Mouse (Mus musculus) neural tube, embryonic 12.5 days (tissue): ENCODE data around the gene Grin2d. TPM values are rescaled to one million over a fixed set of nuclear protein-coding genes. Genes with fewer than 3 reads are reported as not detected.

Source experiments
- ATAC-seq: fragments of 200-750 bp; cut with Nextera tagmentation; 2 replicates; pipeline ENCODE4 v1.8.0; 2017; ENCODE audit warnings: low read depth, mild to moderate bottlenecking, moderate TSS enrichment, moderate library complexity; ENCODE audit not compliant: low FRiP score
- H3K27ac ChIP-seq: fragments of 300-500 bp; sonication (generic); 2 replicates; pipeline ENCODE4 v1.5.1; 2016
- H3K27me3 ChIP-seq: fragments of 300-500 bp; sonication (generic); replicated peaks from 2 replicates; pipeline ENCODE4 v1.6.1; 2016; ENCODE audit warnings: mild to moderate bottlenecking
- H3K36me3 ChIP-seq: fragments of 300-500 bp; sonication (generic); 2 replicates; pipeline ENCODE4 v1.6.1; 2016; ENCODE audit warnings: mild to moderate bottlenecking
- H3K4me1 ChIP-seq: fragments of 300-500 bp; sonication (generic); 2 replicates; pipeline ENCODE4 v1.6.1; 2016
- H3K4me2 ChIP-seq: fragments of 300-500 bp; sonication (generic); replicated peaks from 2 replicates; pipeline ENCODE4 v1.6.1; 2016; ENCODE audit warnings: mild to moderate bottlenecking
- H3K4me3 ChIP-seq: fragments of 300-500 bp; sonication (generic); 2 replicates; pipeline ENCODE4 v1.5.1; 2016
- H3K9ac ChIP-seq: fragments of 300-500 bp; sonication (generic); 2 replicates; pipeline ENCODE4 v1.6.1; 2016; ENCODE audit warnings: mild to moderate bottlenecking
- H3K9me3 ChIP-seq: fragments of 300-500 bp; sonication (generic); 2 replicates; pipeline ENCODE4 v1.6.1; 2016; ENCODE audit warnings: mild to moderate bottlenecking
- WGBS: fragments of 180-500 bp; shearing (Covaris S2); methylation state at CpG from one replicate; pipeline ENCODE4 v1.1.7; 2016; 5-methylcytosine and 5-hydroxymethylcytosine counted together
- polyA plus RNA-seq: library from polyadenylated mRNA; unstranded; fragments of >200 nt; fragmentation: Nextera tagmentation; extraction: Ambion mirVana; gene quantifications from 2 replicates; pipeline ENCODE4 v1.2.1, GENCODE M21; 2016

Grin2d gene
- polyA plus RNA-seq, 1 experiment from 2014 or later, result 1.5 TPM

DNA sequence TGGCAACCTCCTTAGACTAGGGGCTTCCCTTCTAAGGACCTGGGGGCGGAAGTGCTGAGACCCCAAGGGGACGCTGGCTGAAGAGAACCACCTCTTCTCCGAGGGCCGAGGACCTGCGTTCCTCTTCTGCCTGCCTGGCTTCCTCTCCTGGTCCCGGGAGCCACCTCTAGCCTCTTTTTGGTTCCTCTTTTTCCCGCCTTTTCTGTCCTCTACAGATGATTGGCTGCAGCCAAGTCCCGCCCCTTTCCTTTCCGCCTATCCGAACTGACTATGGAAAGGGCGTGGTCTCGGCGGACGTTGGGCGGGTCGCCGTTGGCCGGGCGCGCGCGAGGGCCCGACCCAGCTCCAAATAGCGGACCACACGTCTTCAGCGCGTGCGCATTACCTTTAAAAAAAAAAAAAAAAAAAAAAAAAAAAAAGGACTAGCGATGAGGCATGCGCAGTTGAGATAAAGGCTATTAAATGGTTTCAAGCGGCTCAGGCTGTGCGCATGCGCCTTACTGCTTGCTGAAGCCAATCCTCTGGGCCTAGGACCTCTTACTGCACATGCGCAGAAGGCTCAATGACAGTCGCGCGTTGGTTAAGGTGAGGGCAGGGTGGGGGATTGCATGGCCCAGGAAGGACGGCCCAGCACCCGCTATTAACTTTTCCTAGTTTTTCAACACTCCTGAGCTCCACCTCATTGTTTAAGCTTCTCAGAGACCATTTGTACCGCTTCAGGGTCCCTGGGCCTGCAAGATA is 18.5 kb upstream of the Grin2d start, which contains the start of the genes Syngr4 and Tmem143:
Gene Syngr4 (minus strand): TSS at position 198 of the 741 bp plus-strand sequence.
Gene Tmem143 (plus strand): TSS at position 425 of the 741 bp plus-strand sequence.
- peak; percentile 87 for ATAC-seq
- Histone ChIP-seq H3K27me3 (0 out of 2 replicates have a peak, but pooled peaks cover 6% of the 10 kb centered on the region), H3K36me3 (no peaks in the 10 kb centered on the region), H3K4me1 (peaks cover 10% of the 10 kb centered on the region), H3K4me2 (peak within 1 kb of the TSS; percentile 89), H3K9ac (peak within 1 kb of the TSS; percentile 67), H3K4me3 (peak within 1 kb of the TSS; percentile 46), H3K9me3 (no peaks in the 10 kb centered on the region), H3K27ac (0 out of 2 replicates have a peak within 1 kb of the TSS, but pooled peaks have one; percentile 20)
- 1% methylated on average over 40 of the region's 40 CpGs for WGBS

DNA sequence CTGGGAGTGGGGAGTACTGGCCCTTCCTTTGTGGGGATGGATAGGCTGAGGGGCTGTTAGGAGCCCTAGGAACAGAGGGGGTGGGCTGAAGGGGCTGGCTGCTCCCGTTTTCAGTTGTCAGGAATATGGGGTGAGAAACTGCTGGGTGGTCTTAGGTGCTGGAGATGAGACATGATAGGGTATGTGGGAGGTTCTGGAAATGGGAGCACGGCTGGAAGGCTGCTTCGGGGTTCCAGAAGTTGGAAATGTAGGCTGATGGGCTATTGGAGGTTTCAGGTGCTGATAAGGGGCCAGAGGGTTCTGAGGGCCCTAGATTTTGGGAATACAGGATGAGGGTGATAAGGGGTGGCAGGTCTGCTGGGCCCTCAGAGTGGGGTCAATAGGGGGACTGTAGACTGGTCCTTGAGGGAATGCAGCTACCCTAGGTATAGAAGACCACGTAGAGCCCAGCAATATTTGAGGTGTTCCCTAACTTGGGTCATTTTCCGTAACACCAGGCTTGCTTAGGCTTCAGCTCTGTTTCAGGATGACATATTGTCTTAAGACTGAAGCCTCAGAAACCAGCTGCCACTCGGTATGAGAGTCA is 17.8 kb upstream of the Grin2d start:
- Histone ChIP-seq H3K4me1 (peaks cover 10% of the 10 kb centered on the region), H3K4me2 (peak overlapping the region; percentile 45), H3K4me3 (no peak overlapping the region), H3K9me3 (no peaks in the 10 kb centered on the region), H3K36me3 (no peaks in the 10 kb centered on the region), H3K27ac (no peak overlapping the region), H3K27me3 (0 out of 2 replicates have a peak, but pooled peaks cover 6% of the 10 kb centered on the region), H3K9ac (no peak overlapping the region)
- WGBS, result 81% methylated on average over 6 of the region's 6 CpGs
- peak; percentile 29 for ATAC-seq

DNA sequence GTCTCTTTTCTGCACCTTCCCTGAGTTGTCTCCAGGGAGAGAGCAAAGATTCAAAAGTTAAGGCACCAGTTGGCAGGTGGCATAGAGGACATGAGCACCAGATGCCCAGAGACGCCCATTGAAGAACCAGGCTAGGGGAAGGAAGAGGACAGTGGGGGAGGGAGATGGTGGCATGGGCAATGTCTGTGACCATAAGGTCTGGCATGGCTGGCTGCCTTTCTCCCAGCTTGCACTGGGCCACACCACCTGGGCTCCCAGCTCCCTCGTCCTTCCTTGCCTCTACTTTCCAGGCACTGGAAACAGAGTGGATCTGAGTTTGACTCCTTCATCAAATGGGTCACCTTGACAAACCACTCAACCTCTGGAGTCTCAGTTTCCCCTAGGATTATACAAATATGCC is 14.5 kb upstream of the Grin2d start:
- Histone ChIP-seq H3K4me2 (no peak overlapping the region), H3K9ac (no peak overlapping the region), H3K4me1 (peaks cover 6% of the 10 kb centered on the region), H3K27ac (no peak overlapping the region), H3K9me3 (no peaks in the 10 kb centered on the region), H3K27me3 (0 out of 2 replicates have a peak, but pooled peaks cover 6% of the 10 kb centered on the region), H3K36me3 (no peaks in the 10 kb centered on the region), H3K4me3 (no peak overlapping the region)
- no peak for ATAC-seq
- 89% methylated on average over 2 of the region's 2 CpGs for WGBS

DNA sequence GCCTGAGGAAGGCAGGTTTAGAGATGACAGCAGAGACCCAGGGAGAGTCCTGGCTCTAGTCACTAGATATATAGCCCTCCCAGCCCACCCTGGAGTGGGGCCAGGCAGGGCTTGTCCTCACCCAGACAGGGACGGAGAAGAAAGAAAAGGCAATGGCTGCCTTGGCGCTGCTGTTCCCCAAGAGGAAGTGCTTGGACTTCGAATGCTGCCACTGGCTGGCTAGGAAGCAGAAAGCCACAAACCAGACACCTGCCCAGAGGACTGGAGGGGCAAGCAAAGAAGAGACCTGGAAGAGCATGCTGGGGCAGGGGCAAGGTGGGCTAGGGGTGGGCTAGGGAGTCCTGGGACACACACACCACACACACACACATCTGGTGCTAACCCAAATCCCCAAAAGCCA is 9.1 kb upstream of the Grin2d start:
- Histone ChIP-seq H3K27ac (no peak overlapping the region), H3K27me3 (no peaks in the 10 kb centered on the region), H3K4me1 (no peaks in the 10 kb centered on the region), H3K4me3 (no peak overlapping the region), H3K9ac (peak overlapping the region; percentile 21; the same call in 1 of the 2 replicates), H3K9me3 (no peaks in the 10 kb centered on the region), H3K36me3 (peaks cover 31% of the 10 kb centered on the region), H3K4me2 (no peak overlapping the region)
- no peak for ATAC-seq
- WGBS, result 57% methylated on average over 3 of the region's 3 CpGs

DNA sequence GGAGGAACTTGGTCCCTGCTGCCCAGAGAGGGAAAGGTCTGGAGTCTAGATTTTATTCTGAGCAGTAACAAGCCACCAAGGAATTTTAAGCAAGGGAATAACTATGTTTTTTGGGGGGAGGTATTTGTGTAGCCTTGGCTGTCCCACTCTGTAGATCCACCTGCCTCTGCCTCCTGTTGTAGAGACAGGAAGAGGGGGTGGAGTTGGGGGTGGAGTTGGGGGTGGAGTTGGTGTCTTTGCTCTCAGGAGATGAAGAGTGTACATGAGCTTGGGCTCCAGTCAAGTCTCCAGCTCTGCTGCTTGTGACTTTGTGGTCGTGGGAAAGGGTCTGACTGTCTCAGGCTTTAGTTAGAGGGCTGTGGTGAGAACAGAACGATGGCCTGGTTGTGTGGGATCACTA is 2.8 kb upstream of the Grin2d start:
- H3K9me3 ChIP-seq, result no peaks in the 10 kb centered on the region
- H3K4me2 ChIP-seq, result no peak overlapping the region
- no peak for ATAC-seq
- H3K4me1 ChIP-seq, result no peaks in the 10 kb centered on the region
- no peak overlapping the region for H3K9ac ChIP-seq
- H3K27me3 ChIP-seq, result no peaks in the 10 kb centered on the region
- no peak overlapping the region for H3K4me3 ChIP-seq
- peaks cover 88% of the 10 kb centered on the region for H3K36me3 ChIP-seq
- WGBS, result 88% methylated on average over 2 of the region's 2 CpGs
- no peak overlapping the region for H3K27ac ChIP-seq

DNA sequence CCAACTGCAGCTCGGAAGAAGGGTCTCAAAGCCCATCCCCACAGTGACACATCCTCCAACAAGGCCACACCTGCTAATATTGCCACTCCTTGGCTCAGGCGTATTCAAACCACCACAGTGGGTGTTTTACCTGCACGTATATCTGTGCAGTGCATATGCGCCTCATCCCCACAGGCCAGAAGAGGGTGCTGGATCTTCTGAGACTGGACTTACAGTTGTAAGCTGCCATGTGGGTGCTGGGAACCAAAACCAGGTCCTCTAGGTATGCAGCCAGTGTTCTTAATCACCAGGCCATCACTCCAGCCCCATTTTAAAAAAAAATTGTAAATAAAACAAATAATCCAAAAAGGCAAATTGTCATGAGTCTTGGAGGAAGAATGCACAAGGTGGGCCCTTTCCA is 2.4 kb upstream of the Grin2d start:
- no peaks in the 10 kb centered on the region for H3K4me1 ChIP-seq
- no peak overlapping the region for H3K27ac ChIP-seq
- H3K27me3 ChIP-seq, result no peaks in the 10 kb centered on the region
- H3K36me3 ChIP-seq, result peaks cover 93% of the 10 kb centered on the region
- H3K4me2 ChIP-seq, result no peak overlapping the region
- WGBS, result 97% methylated on average over 4 of the region's 4 CpGs
- no peaks in the 10 kb centered on the region for H3K9me3 ChIP-seq
- no peak overlapping the region for H3K9ac ChIP-seq
- H3K4me3 ChIP-seq, result no peak overlapping the region
- no peak for ATAC-seq

DNA sequence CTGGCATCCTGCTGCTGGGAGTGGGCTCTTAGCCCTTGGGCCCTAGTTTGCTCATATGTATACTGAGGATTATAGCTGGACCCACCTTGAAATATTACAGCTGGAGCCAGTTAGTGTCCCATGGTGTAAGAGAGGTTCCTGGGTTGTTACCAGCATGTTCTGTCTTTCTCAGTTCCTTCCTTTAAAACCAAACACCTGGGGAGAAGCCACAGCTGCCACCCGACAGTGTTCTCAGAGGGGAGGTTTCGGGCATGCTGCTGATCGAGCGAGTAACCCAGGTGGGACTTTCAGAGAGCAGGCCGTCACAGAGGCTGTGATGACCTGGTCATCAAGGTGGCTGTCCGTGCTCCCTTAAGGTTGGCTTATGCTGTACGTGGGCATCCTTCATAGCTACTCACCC is 1.3 kb downstream of the Grin2d start:
- H3K4me1 ChIP-seq, result peaks cover 17% of the 10 kb centered on the region
- H3K4me2 ChIP-seq, result no peak overlapping the region
- no peak overlapping the region for H3K27ac ChIP-seq
- H3K27me3 ChIP-seq, result peaks cover 2% of the 10 kb centered on the region; the same call in 1 of the 2 replicates
- H3K9me3 ChIP-seq, result no peaks in the 10 kb centered on the region
- no peak overlapping the region for H3K4me3 ChIP-seq
- no peak for ATAC-seq
- H3K36me3 ChIP-seq, result peaks cover 65% of the 10 kb centered on the region
- H3K9ac ChIP-seq, result no peak overlapping the region
- WGBS, result 96% methylated on average over 7 of the region's 7 CpGs

DNA sequence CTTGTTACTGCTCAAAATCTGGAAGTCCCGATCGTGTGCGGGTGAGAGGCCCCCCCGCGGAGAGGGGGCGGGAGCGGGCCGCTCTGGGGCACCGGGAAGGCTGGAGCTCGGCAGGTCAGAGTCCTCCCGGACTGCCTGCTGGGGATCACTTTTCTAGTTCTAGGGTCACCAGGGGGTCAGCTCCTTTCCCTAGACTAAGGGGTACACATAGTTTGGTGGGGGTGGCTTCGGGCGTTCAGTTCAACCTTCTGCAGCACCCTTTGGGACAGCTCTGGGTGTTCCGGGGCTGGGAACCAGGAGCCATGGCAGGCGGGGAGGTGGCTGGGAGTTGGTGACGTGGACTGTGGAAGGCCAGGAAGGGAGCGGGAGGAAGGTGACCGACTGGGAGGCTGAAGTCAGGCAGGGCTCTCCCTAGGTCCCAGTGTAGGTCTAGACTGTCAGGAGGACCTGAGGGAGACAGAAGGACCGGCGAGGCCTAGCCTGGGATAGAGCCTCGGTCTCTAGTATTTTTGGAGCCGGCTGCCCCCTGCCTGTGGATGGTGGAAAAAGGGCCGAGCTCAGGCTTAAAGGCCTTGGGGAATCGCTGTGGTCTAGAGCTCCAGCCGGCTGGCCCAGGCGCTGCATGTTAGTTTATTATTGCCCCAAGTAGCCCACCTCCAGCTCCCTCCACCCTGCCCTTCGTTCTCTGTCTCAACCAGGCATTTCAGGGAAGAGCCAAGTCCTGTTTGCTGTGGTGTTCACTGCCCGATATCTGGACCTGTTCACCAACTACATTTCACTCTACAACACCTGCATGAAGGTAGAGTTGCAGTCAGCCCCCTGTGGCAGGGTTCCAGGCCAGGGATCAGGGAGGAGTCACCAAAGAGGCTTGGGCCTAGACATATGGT is 4.9 kb downstream of the Grin2d start:
- Histone ChIP-seq H3K27me3 (peaks cover 38% of the 10 kb centered on the region), H3K4me1 (peaks cover 47% of the 10 kb centered on the region), H3K9me3 (no peaks in the 10 kb centered on the region), H3K4me2 (peak overlapping the region; percentile 88), H3K36me3 (peaks cover 31% of the 10 kb centered on the region), H3K9ac (peak overlapping the region; percentile 89), H3K27ac (peak overlapping the region; percentile 29), H3K4me3 (peak overlapping the region; percentile 65)
- WGBS, result 2% methylated on average over 28 of the region's 28 CpGs
- peak; percentile 27 for ATAC-seq

DNA sequence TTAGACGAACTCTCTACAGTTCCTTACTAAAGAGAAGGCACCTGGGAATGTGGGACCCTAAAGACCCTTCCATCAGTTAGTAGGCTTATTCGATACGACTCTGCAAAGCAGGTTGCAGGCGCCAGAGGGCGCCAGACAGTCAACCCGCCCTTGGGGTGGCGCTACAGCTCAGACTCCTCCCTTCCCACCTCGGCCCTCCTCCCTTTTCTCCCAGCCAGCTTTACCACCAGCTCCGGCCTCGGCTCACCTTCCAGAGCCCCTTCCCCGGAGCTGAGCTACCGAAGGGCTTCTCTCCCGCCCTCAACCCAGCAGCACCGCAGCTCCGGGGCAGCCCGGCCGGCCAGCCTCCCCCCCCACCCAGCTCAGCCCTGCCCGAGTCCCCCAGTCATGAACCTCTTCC is 5.6 kb downstream of the Grin2d start, which contains the start of gene Kdelr1:
Gene Kdelr1 (plus strand): TSS at position 149 of the 400 bp plus-strand sequence.
- Histone ChIP-seq H3K9me3 (no peaks in the 10 kb centered on the region), H3K4me2 (peak within 1 kb of the TSS; percentile 88), H3K27ac (peak within 1 kb of the TSS; percentile 29), H3K9ac (peak within 1 kb of the TSS; percentile 89), H3K27me3 (peaks cover 45% of the 10 kb centered on the region), H3K4me1 (peaks cover 53% of the 10 kb centered on the region), H3K4me3 (peak within 1 kb of the TSS; percentile 65), H3K36me3 (peaks cover 27% of the 10 kb centered on the region)
- WGBS, result under 1% methylated on average over 18 of the region's 18 CpGs
- peak; percentile 53 for ATAC-seq

DNA sequence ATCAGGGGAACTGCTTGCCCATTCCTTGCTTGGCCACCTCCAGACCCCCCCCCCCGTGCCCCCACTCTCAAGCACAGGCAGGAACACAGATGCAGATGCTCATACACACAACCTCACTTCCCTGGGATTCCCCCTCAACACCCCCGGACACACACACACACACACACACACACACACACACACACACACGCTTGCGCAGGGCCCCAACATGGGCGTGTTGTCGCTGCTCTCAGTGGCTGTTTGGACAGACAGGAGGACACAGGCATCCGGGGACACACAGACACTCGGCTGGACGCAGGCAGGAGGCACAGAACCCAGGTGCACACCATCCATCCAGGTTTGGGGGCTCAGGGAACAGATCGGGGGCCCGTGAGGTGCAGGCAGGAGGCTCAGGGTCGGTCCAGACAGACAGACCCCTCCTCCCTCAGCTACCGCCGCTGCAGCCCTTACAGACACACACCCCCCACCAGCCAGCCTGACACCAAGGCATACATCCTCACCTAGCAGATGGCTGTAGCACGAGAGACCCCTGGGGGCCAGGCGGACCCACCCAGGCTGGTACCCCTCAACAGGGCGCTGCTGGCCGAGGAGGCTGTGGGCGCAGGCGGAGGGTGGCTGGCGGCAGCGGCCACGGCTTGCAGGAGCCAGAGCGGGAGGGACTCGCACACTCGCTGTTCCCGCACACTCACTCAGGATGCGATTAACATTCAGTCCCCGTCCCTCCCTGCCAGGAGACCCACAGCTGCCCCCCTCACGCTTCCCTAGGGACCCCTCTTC is 7.7 kb downstream of the Grin2d start:
- WGBS, result 3% methylated on average over 30 of the region's 30 CpGs

DNA sequence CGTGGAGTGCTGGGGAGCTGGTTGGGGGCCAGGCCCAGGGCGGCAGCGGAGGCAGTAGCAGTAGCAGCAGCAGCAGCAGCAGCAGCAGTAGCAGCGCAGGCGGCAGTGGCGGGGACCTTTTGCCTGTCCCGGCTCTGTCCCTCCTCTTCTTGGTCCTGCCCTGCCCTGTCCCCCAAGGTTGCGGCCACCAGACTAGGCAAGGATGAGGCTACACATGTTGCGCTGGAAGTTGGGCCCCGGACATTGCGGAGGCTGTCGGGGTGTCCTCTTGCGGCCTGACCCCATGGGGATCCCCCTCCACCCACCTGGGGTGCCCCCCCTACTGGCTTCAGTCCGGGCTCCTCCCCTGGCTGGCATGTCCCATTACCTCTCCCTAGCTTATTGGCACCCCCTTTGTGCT is 8.4 kb downstream of the Grin2d start:
- Histone ChIP-seq H3K27ac (no peak overlapping the region), H3K4me2 (peak overlapping the region; percentile 85), H3K4me3 (peak overlapping the region; percentile 27), H3K27me3 (peaks cover 64% of the 10 kb centered on the region), H3K36me3 (0 out of 2 replicates have a peak, but pooled peaks cover 4% of the 10 kb centered on the region), H3K9me3 (no peaks in the 10 kb centered on the region), H3K4me1 (peaks cover 66% of the 10 kb centered on the region), H3K9ac (peak overlapping the region; percentile 36)
- no peak for ATAC-seq
- 7% methylated on average over 14 of the region's 14 CpGs for WGBS

More for the DNA sequence above, 7.7 kb downstream of the Grin2d start:
- Histone ChIP-seq H3K9ac (peak overlapping the region; percentile 36), H3K9me3 (no peaks in the 10 kb centered on the region), H3K4me3 (peak overlapping the region; percentile 27), H3K4me1 (peaks cover 70% of the 10 kb centered on the region), H3K4me2 (peak overlapping the region; percentile 85), H3K27me3 (peaks cover 61% of the 10 kb centered on the region), H3K36me3 (peaks cover 6% of the 10 kb centered on the region; the same call in 1 of the 2 replicates), H3K27ac (no peak overlapping the region)
- no peak for ATAC-seq
